In genomic region chr10:59919494-59920181, GRCm38 (mm10) we compare ENCODE assay signal across 9 mouse cellular contexts. TPM values are rescaled to one million over a fixed set of nuclear protein-coding genes. Genes with fewer than 3 reads are reported as not detected.
DNase-seq lines count a peak whose midpoint lies in the region; ATAC-seq and TF ChIP-seq lines count a peak whose summit lies in the region.
"Had no signal": no experiment of that assay in that cellular context is flagged by ENCODE, and none has a peak within 500 bp of the region (broad histone marks: within the 10 kb centered on the region; RNA-seq: fewer than 3 reads in every experiment).

No protein-coding gene starts in this region.

- 50% methylated on average over 15 of the region's 15 CpGs for WGBS in forebrain, embryonic 12.5 days
- WGBS in hindbrain, postnatal 0 days: 48% methylated on average over 15 of the region's 15 CpGs
- 62% methylated on average over 15 of the region's 15 CpGs for WGBS in thymus, adult 2 months

- H3K4me3 ChIP-seq in forebrain, embryonic 12.5 days (replicated peaks): no peak overlapping the region
- H3K4me3 ChIP-seq in hindbrain, postnatal 0 days (ENCODE audit: low read length): no peak overlapping the region
- H3K4me3 ChIP-seq in thymus, adult 2 months (ENCODE audit: control insufficient read depth, insufficient read depth, low read length): no peak overlapping the region
- H3K4me3 ChIP-seq: neural tube, embryonic 12.5 days had no signal

- H3K9me3 ChIP-seq in forebrain, embryonic 12.5 days: no peaks in the 10 kb centered on the region
- H3K9me3 ChIP-seq in hindbrain, postnatal 0 days (ENCODE audit: low read length): no peaks in the 10 kb centered on the region
- H3K9me3 ChIP-seq: neural tube, embryonic 12.5 days had no signal

- no peak overlapping the region for H3K4me2 ChIP-seq in forebrain, embryonic 12.5 days
- no peak overlapping the region for H3K4me2 ChIP-seq in hindbrain, postnatal 0 days (ENCODE audit: low read depth, low read length)

- H3K27ac ChIP-seq in forebrain, embryonic 12.5 days: peak overlapping the region; percentile 32; the same call in 1 of the 2 replicates
- peak overlapping the region; percentile 78; the same call in 1 of the 2 replicates for H3K27ac ChIP-seq in hindbrain, postnatal 0 days
- H3K27ac ChIP-seq in thymus, adult 2 months (ENCODE audit: control insufficient read depth, insufficient read depth, low read length): no peak overlapping the region
- H3K27ac ChIP-seq: neural tube, embryonic 12.5 days had no signal

- no peaks in the 10 kb centered on the region for H3K36me3 ChIP-seq in forebrain, embryonic 12.5 days (replicated peaks)
- no peaks in the 10 kb centered on the region for H3K36me3 ChIP-seq in hindbrain, postnatal 0 days (ENCODE audit: insufficient read depth, low read length)
- no peaks in the 10 kb centered on the region for H3K36me3 ChIP-seq in thymus, adult 2 months (ENCODE audit: control insufficient read depth, insufficient read depth, low read length)
- H3K36me3 ChIP-seq: neural tube, embryonic 12.5 days had no signal

- H3K9ac ChIP-seq in forebrain, embryonic 12.5 days: no peak overlapping the region
- no peak overlapping the region for H3K9ac ChIP-seq in hindbrain, postnatal 0 days (replicated peaks; ENCODE audit: low read length)

- no peaks in the 10 kb centered on the region for H3K27me3 ChIP-seq in forebrain, embryonic 12.5 days
- no peaks in the 10 kb centered on the region for H3K27me3 ChIP-seq in hindbrain, postnatal 0 days (ENCODE audit: insufficient read depth, low read length)
- H3K27me3 ChIP-seq in thymus, adult 2 months (ENCODE audit: control insufficient read depth, insufficient read depth, low read length): no peaks in the 10 kb centered on the region
- H3K27me3 ChIP-seq: neural tube, embryonic 12.5 days had no signal

- no peak for TF ChIP-seq CTCF in hindbrain, postnatal 0 days (IDR thresholded peaks at IDR 0.05; ENCODE audit: low read depth)
- no peak for TF ChIP-seq CTCF in thymus, adult 2 months (IDR thresholded peaks at IDR 0.05; ENCODE audit: borderline replicate concordance, control insufficient read depth, extremely low read depth, insufficient read depth, low read length, poor library complexity)

- peaks cover 39% of the 10 kb centered on the region for H3K4me1 ChIP-seq in forebrain, embryonic 12.5 days
- peaks cover 16% of the 10 kb centered on the region; the same call in 1 of the 2 replicates for H3K4me1 ChIP-seq in hindbrain, postnatal 0 days (ENCODE audit: insufficient read depth, low read length)
- H3K4me1 ChIP-seq in thymus, adult 2 months (replicated peaks; ENCODE audit: control insufficient read depth, insufficient read depth, low read length): peaks cover 43% of the 10 kb centered on the region

- TF ChIP-seq POLR2A in thymus, adult 2 months (IDR thresholded peaks at IDR 0.05; ENCODE audit: control insufficient read depth, extremely low read depth, insufficient read depth, low read length, poor library complexity): no peak

- DNase-seq in retina, embryonic 14.5 days (ENCODE audit: low spot score): peak; percentile 23
- no peak for DNase-seq in retina, postnatal 1 day
- DNase-seq in hindbrain, postnatal 0 days (ENCODE audit: low spot score): no peak
- DNase-seq in lung, postnatal 14 days: peak; percentile 66
- no peak for DNase-seq in cerebellum, postnatal 14 days
- no peak for DNase-seq in cerebellum, adult 11 months
- DNase-seq in thymus, adult 2 months: no peak

- ATAC-seq in forebrain, embryonic 12.5 days (ENCODE audit: low FRiP score): no peak
- no peak for ATAC-seq in hindbrain, postnatal 0 days

RNA-seq across cellular contexts. Expression of gene Ddit4, which starts 32.0 kb away (rescaled TPM):
- 58.9 and 61.6 TPM in 2 replicates for polyA plus RNA-seq in forebrain, embryonic 12.5 days (2016; fragmentation: Nextera tagmentation; extraction: Ambion mirVana)
- 55.9 and 76.6 TPM in 2 replicates for total RNA-seq in hindbrain, postnatal 0 days (2014; rRNA removed)
- polyA plus RNA-seq in hindbrain, postnatal 0 days (2015; fragmentation: Nextera tagmentation; extraction: Ambion mirVana): 55.2 and 56.9 TPM in 2 replicates
- 157 and 190 TPM in 2 replicates for polyA plus RNA-seq in thymus, adult 2 months (2012; rRNA removed)

RNA-seq across cellular contexts. Expression of gene Dnajb12, which starts 40.3 kb away (rescaled TPM):
- 21.2 and 22.7 TPM in 2 replicates for polyA plus RNA-seq in forebrain, embryonic 12.5 days (2016; fragmentation: Nextera tagmentation; extraction: Ambion mirVana)
- total RNA-seq in hindbrain, postnatal 0 days (2014; rRNA removed): 45.1 and 56.8 TPM in 2 replicates
- polyA plus RNA-seq in hindbrain, postnatal 0 days (2015; fragmentation: Nextera tagmentation; extraction: Ambion mirVana): 25.5 and 26.4 TPM in 2 replicates
- polyA plus RNA-seq in thymus, adult 2 months (2012; rRNA removed): 44.6 and 50.4 TPM in 2 replicates

Comparison
In these comparisons a context has a peak if more than half of its experiments do, and no peak if none do; other contexts are left out.
1. DNase-seq: peak in retina, embryonic 14.5 days (single experiment) and lung, postnatal 14 days (single experiment); none in retina, postnatal 1 day (single experiment), hindbrain, postnatal 0 days (single experiment), cerebellum, postnatal 14 days (0 of 2), cerebellum, adult 11 months (single experiment) and thymus, adult 2 months (single experiment).